Mouse (Mus musculus) forebrain, postnatal 0 days (tissue): ENCODE data around the gene Smc3. TPM values are rescaled to one million over a fixed set of nuclear protein-coding genes. Genes with fewer than 3 reads are reported as not detected.
A peak's percentile ranks its signal among the peaks of the same experiment; 100 is the strongest.

ENCODE experiments used
- ATAC-seq: fragments of 200-750 bp; cut with Nextera tagmentation; 2 replicates; pipeline ENCODE4 v1.8.0; 2017; ENCODE audit warnings: mild to moderate bottlenecking, moderate library complexity
- DNase-seq: peaks from one replicate; pipeline ENCODE4 v3.0.0-alpha.2; 2015
- H3K27ac ChIP-seq: fragments of 300-500 bp; sonication (generic); 2 replicates; pipeline ENCODE4 v1.5.1; 2014; ENCODE audit warnings: low read depth, mild to moderate bottlenecking, antibody characterized with exemption, low read length, moderate library complexity, mixed read lengths
- H3K27me3 ChIP-seq: fragments of 300-500 bp; sonication (generic); 2 replicates; pipeline ENCODE4 v1.6.1; 2014; ENCODE audit warnings: mild to moderate bottlenecking, low read length, mixed read lengths; ENCODE audit not compliant: insufficient read depth
- H3K36me3 ChIP-seq: fragments of 300-500 bp; sonication (generic); 2 replicates; pipeline ENCODE4 v1.6.1; 2014; ENCODE audit warnings: mild to moderate bottlenecking, moderate library complexity; ENCODE audit not compliant: insufficient read depth
- H3K4me1 ChIP-seq: fragments of 300-500 bp; sonication (generic); 2 replicates; pipeline ENCODE4 v1.6.1; 2014; ENCODE audit warnings: antibody characterized with exemption; ENCODE audit not compliant: insufficient read depth
- H3K4me2 ChIP-seq: fragments of 300-500 bp; sonication (generic); 2 replicates; pipeline ENCODE4 v1.6.1; 2014; ENCODE audit warnings: low read depth, mild to moderate bottlenecking, moderate library complexity
- H3K4me3 ChIP-seq: fragments of 300-500 bp; sonication (generic); 2 replicates; pipeline ENCODE4 v1.5.1; 2014; ENCODE audit warnings: low read depth, low read length, mixed read lengths
- H3K9ac ChIP-seq: fragments of 300-500 bp; sonication (generic); 2 replicates; pipeline ENCODE4 v1.6.1; 2014; ENCODE audit warnings: mild to moderate bottlenecking
- H3K9me3 ChIP-seq: fragments of 300-500 bp; sonication (generic); 2 replicates; pipeline ENCODE4 v1.6.1; 2016; ENCODE audit warnings: low read length
- CTCF ChIP-seq: sonication (generic); IDR thresholded peaks from 2 replicates; pipeline ENCODE4 v1.5.1; 2016; ENCODE audit warnings: antibody characterized with exemption, control low read depth, low read depth
- WGBS: fragments of 180-500 bp; shearing (Covaris S2); extraction: QIAGEN DNeasy Blood & Tissue Kit; methylation state at CpG from one replicate; pipeline ENCODE4 v1.1.7; 2014; 5-methylcytosine and 5-hydroxymethylcytosine counted together
- polyA plus RNA-seq: library from polyadenylated mRNA; unstranded; fragments of >200 nt; fragmentation: Nextera tagmentation; extraction: Ambion mirVana; gene quantifications from 2 replicates; pipeline ENCODE4 v1.2.1, GENCODE M21; 2015
- total RNA-seq: library from RNA; depleted of rRNA; stranded (reverse); fragments of >200 nt; gene quantifications from 2 replicates; pipeline ENCODE4 v1.2.3, GENCODE M21; 2014

Smc3 gene
- total and polyA plus RNA-seq, 2 experiments from 2014 or later, result 41.4 to 47.0 TPM

- ATAC-seq, result no peak
These were observed 66.5 kb downstream of the Smc3 start for GRCm38 (mm10) chr19:53666708-53667107.

GRCm38 (mm10) chr19:53668821-53669220, 68.6 kb downstream of the Smc3 start:
- no peak for TF ChIP-seq CTCF
- Histone ChIP-seq H3K4me3 (no peak overlapping the region), H3K27ac (no peak overlapping the region), H3K27me3 (no peaks in the 10 kb centered on the region), H3K9me3 (no peaks in the 10 kb centered on the region), H3K4me1 (no peaks in the 10 kb centered on the region), H3K4me2 (no peak overlapping the region), H3K36me3 (no peaks in the 10 kb centered on the region), H3K9ac (no peak overlapping the region)
- WGBS, result 89% methylated on average over 7 of the region's 7 CpGs
- no peak for ATAC-seq
- DNase-seq, result no peak

More at GRCm38 (mm10) chr19:53666708-53667107, 66.5 kb downstream of the Smc3 start:
- Histone ChIP-seq H3K4me2 (no peak overlapping the region), H3K36me3 (no peaks in the 10 kb centered on the region), H3K9me3 (no peaks in the 10 kb centered on the region), H3K27me3 (no peaks in the 10 kb centered on the region), H3K27ac (no peak overlapping the region), H3K4me3 (no peak overlapping the region), H3K4me1 (no peaks in the 10 kb centered on the region), H3K9ac (no peak overlapping the region)
- DNase-seq, result no peak
- TF ChIP-seq CTCF, result no peak
- WGBS, result 45% methylated on average over 8 of the region's 8 CpGs

GRCm38 (mm10) chr19:53670625-53671141, 70.5 kb downstream of the Smc3 start:
- no peak overlapping the region for H3K4me3 ChIP-seq
- ATAC-seq (no peak), DNase-seq (no peak)
- no peak overlapping the region for H3K9ac ChIP-seq
- no peak overlapping the region for H3K27ac ChIP-seq
- no peaks in the 10 kb centered on the region for H3K36me3 ChIP-seq
- no peaks in the 10 kb centered on the region for H3K4me1 ChIP-seq
- no peak overlapping the region for H3K4me2 ChIP-seq
- TF ChIP-seq CTCF, result no peak
- WGBS, result 40% methylated on average over 12 of the region's 12 CpGs
- peaks cover 6% of the 10 kb centered on the region; the same call in 1 of the 2 replicates for H3K27me3 ChIP-seq
- H3K9me3 ChIP-seq, result no peaks in the 10 kb centered on the region

- no peak overlapping the region for H3K4me3 ChIP-seq
- H3K4me2 ChIP-seq, result no peak overlapping the region
- TF ChIP-seq CTCF, result no peak
- ATAC-seq (no peak), DNase-seq (no peak)
- no peaks in the 10 kb centered on the region for H3K9me3 ChIP-seq
- no peaks in the 10 kb centered on the region for H3K36me3 ChIP-seq
- H3K27ac ChIP-seq, result no peak overlapping the region
- H3K4me1 ChIP-seq, result peaks cover 3% of the 10 kb centered on the region; the same call in 1 of the 2 replicates
- peaks cover 13% of the 10 kb centered on the region; the same call in 1 of the 2 replicates for H3K27me3 ChIP-seq
- no peak overlapping the region for H3K9ac ChIP-seq
- WGBS, result 48% methylated on average over 3 of the region's 3 CpGs
These were observed 71.2 kb downstream of the Smc3 start for GRCm38 (mm10) chr19:53671432-53671831.

GRCm38 (mm10) chr19:53674131-53674925, 74.1 kb downstream of the Smc3 start:
- Histone ChIP-seq H3K27ac (no peak overlapping the region), H3K9ac (no peak overlapping the region), H3K4me3 (no peak overlapping the region), H3K4me1 (peaks cover 7% of the 10 kb centered on the region; the same call in 1 of the 2 replicates), H3K9me3 (no peaks in the 10 kb centered on the region), H3K27me3 (peaks cover 18% of the 10 kb centered on the region; the same call in 1 of the 2 replicates), H3K36me3 (no peaks in the 10 kb centered on the region), H3K4me2 (no peak overlapping the region)
- WGBS, result 43% methylated on average over 9 of the region's 9 CpGs
- ATAC-seq (no peak), DNase-seq (no peak)
- TF ChIP-seq CTCF, result no peak

GRCm38 (mm10) chr19:53676228-53676627, 76.0 kb downstream of the Smc3 start:
- H3K9ac ChIP-seq, result peak overlapping the region; percentile 51; the same call in 1 of the 2 replicates
- H3K27me3 ChIP-seq, result peaks cover 18% of the 10 kb centered on the region; the same call in 1 of the 2 replicates
- no peak for ATAC-seq
- peak overlapping the region; percentile 100 for H3K4me2 ChIP-seq
- 3% methylated on average over 26 of the region's 26 CpGs for WGBS
- H3K4me1 ChIP-seq, result peaks cover 7% of the 10 kb centered on the region; the same call in 1 of the 2 replicates
- H3K4me3 ChIP-seq, result peak overlapping the region; percentile 61
- no peak for DNase-seq
- H3K27ac ChIP-seq, result no peak overlapping the region
- no peaks in the 10 kb centered on the region for H3K36me3 ChIP-seq
- H3K9me3 ChIP-seq, result no peaks in the 10 kb centered on the region
- TF ChIP-seq CTCF, result no peak
